Mouse (Mus musculus): Measurements from ENCODE around the gene Gm45711.

- TF ChIP-seq CTCF (IDR thresholded peaks at IDR 0.05; ENCODE audit: low read depth) (no peak), EP300 (IDR thresholded peaks at IDR 0.05; ENCODE audit: low read depth) (no peak)
Measured at GRCm38 (mm10) chr8:104350047-104350446, 40.2 kb upstream of the Gm45711 start.

All from liver, embryonic 14.5 days (tissue).